Mouse (Mus musculus) hindbrain, embryonic 13.5 days (tissue): ENCODE measurements around the gene Efhc1. TPM values are rescaled to one million over a fixed set of nuclear protein-coding genes. Genes with fewer than 3 reads are reported as not detected.
"Not testable (repeated sequence)": the region's sequence is repeated elsewhere in the genome, so short reads cannot be mapped to it uniquely, and the experiment has no call there.

Source experiments
- ATAC-seq: fragments of 200-750 bp; cut with Nextera tagmentation; 2 replicates; pipeline ENCODE4 v1.8.0; 2017; ENCODE audit warnings: moderate TSS enrichment; ENCODE audit not compliant: low FRiP score
- H3K27ac ChIP-seq: fragments of 300-500 bp; sonication (generic); 2 replicates; pipeline ENCODE4 v1.5.1; 2015; ENCODE audit warnings: inconsistent platforms, mild to moderate bottlenecking, moderate library complexity
- H3K27me3 ChIP-seq: fragments of 300-500 bp; sonication (generic); 2 replicates; pipeline ENCODE4 v1.6.1; 2015; ENCODE audit warnings: mild to moderate bottlenecking, inconsistent platforms
- H3K36me3 ChIP-seq: fragments of 300-500 bp; sonication (generic); 2 replicates; pipeline ENCODE4 v1.6.1; 2015; ENCODE audit warnings: mild to moderate bottlenecking, inconsistent platforms
- H3K4me1 ChIP-seq: fragments of 300-500 bp; sonication (generic); replicated peaks from 2 replicates; pipeline ENCODE4 v1.6.1; 2015; ENCODE audit warnings: inconsistent platforms
- H3K4me2 ChIP-seq: fragments of 300-500 bp; sonication (generic); 2 replicates; pipeline ENCODE4 v1.6.1; 2015; ENCODE audit warnings: inconsistent platforms, mild to moderate bottlenecking, moderate library complexity
- H3K4me3 ChIP-seq: fragments of 300-500 bp; sonication (generic); 2 replicates; pipeline ENCODE4 v1.5.1; 2015; ENCODE audit warnings: mild to moderate bottlenecking, inconsistent platforms
- H3K9ac ChIP-seq: fragments of 300-500 bp; sonication (generic); 2 replicates; pipeline ENCODE4 v1.6.1; 2015; ENCODE audit warnings: mild to moderate bottlenecking, inconsistent platforms
- H3K9me3 ChIP-seq: fragments of 300-500 bp; sonication (generic); 2 replicates; pipeline ENCODE4 v1.6.1; 2016; ENCODE audit warnings: inconsistent platforms
- WGBS: fragments of 180-500 bp; shearing (Covaris S2); methylation state at CpG from one replicate; pipeline ENCODE4 v1.1.7; 2015; 5-methylcytosine and 5-hydroxymethylcytosine counted together
- polyA plus RNA-seq: library from polyadenylated mRNA; unstranded; fragments of >200 nt; fragmentation: Nextera tagmentation; extraction: Ambion mirVana; gene quantifications from 2 replicates; pipeline ENCODE4 v1.2.1, GENCODE M21; 2015

Efhc1 gene
- polyA plus RNA-seq, 1 experiment from 2014 or later, result 3.5 TPM

GRCm38 (mm10) chr1:20925324-20925723 is 26.1 kb upstream of the Efhc1 start:
- H3K27ac ChIP-seq, H3K4me3 ChIP-seq, H3K27me3 ChIP-seq, H3K36me3 ChIP-seq, H3K9me3 ChIP-seq, H3K9ac ChIP-seq, ATAC-seq, H3K4me2 ChIP-seq: not testable (repeated sequence)
- 86% methylated on average over 7 of the region's 7 CpGs for WGBS
- H3K4me1 ChIP-seq, result peaks cover 13% of the 10 kb centered on the region

- no peak overlapping the region for H3K4me2 ChIP-seq
- H3K36me3 ChIP-seq, result no peaks in the 10 kb centered on the region
- H3K9ac ChIP-seq, result no peak overlapping the region
- ATAC-seq, result no peak
- H3K4me3 ChIP-seq, result no peak overlapping the region
- 96% methylated on average over 4 of the region's 4 CpGs for WGBS
- no peak overlapping the region for H3K27ac ChIP-seq
- no peaks in the 10 kb centered on the region for H3K27me3 ChIP-seq
- H3K9me3 ChIP-seq, result no peaks in the 10 kb centered on the region
- H3K4me1 ChIP-seq, result peaks cover 12% of the 10 kb centered on the region
These were observed 25.5 kb upstream of the Efhc1 start for GRCm38 (mm10) chr1:20925926-20926325.

- no peak overlapping the region for H3K27ac ChIP-seq
- H3K9me3 ChIP-seq, result no peaks in the 10 kb centered on the region
- H3K27me3 ChIP-seq, result no peaks in the 10 kb centered on the region
- 86% methylated on average over 4 of the region's 4 CpGs for WGBS
- H3K9ac ChIP-seq, result no peak overlapping the region
- no peak overlapping the region for H3K4me2 ChIP-seq
- no peak for ATAC-seq
- H3K36me3 ChIP-seq, result no peaks in the 10 kb centered on the region
- H3K4me3 ChIP-seq, result no peak overlapping the region
- peaks cover 7% of the 10 kb centered on the region for H3K4me1 ChIP-seq
These were observed 25.1 kb upstream of the Efhc1 start for GRCm38 (mm10) chr1:20926376-20926775.

- Histone ChIP-seq H3K9me3 (no peaks in the 10 kb centered on the region), H3K4me3 (no peak overlapping the region), H3K27me3 (no peaks in the 10 kb centered on the region), H3K4me1 (no peaks in the 10 kb centered on the region; the same call in 1 of the 2 replicates), H3K9ac (no peak overlapping the region), H3K36me3 (no peaks in the 10 kb centered on the region), H3K4me2 (no peak overlapping the region), H3K27ac (no peak overlapping the region)
- WGBS, result 88% methylated on average over 4 of the region's 4 CpGs
- ATAC-seq, result no peak
These were observed 22.9 kb upstream of the Efhc1 start for GRCm38 (mm10) chr1:20928487-20928886.

GRCm38 (mm10) chr1:20933457-20933856 is 18.0 kb upstream of the Efhc1 start:
- WGBS, result 24% methylated on average over 7 of the region's 7 CpGs
- Histone ChIP-seq H3K27ac (no peak overlapping the region), H3K4me3 (no peak overlapping the region), H3K4me2 (no peak overlapping the region), H3K4me1 (no peaks in the 10 kb centered on the region; the same call in 1 of the 2 replicates), H3K36me3 (peaks cover 24% of the 10 kb centered on the region), H3K27me3 (no peaks in the 10 kb centered on the region), H3K9ac (no peak overlapping the region), H3K9me3 (no peaks in the 10 kb centered on the region)
- peak; percentile 82 for ATAC-seq

GRCm38 (mm10) chr1:20935106-20935505 is 16.3 kb upstream of the Efhc1 start:
- H3K4me1 ChIP-seq, result no peaks in the 10 kb centered on the region; the same call in 1 of the 2 replicates
- 82% methylated on average over 22 of the region's 22 CpGs for WGBS
- ATAC-seq, result peak; percentile 40; the same call in 1 of the 2 replicates
- no peaks in the 10 kb centered on the region for H3K9me3 ChIP-seq
- H3K4me2 ChIP-seq, result no peak overlapping the region
- no peak overlapping the region for H3K4me3 ChIP-seq
- no peaks in the 10 kb centered on the region for H3K27me3 ChIP-seq
- peaks cover 24% of the 10 kb centered on the region for H3K36me3 ChIP-seq
- no peak overlapping the region for H3K27ac ChIP-seq
- no peak overlapping the region for H3K9ac ChIP-seq

GRCm38 (mm10) chr1:20939046-20939445 is 12.4 kb upstream of the Efhc1 start:
- H3K4me1 ChIP-seq, result no peaks in the 10 kb centered on the region; the same call in 1 of the 2 replicates

GRCm38 (mm10) chr1:20940151-20940550 is 11.3 kb upstream of the Efhc1 start:
- no peak overlapping the region for H3K27ac ChIP-seq
- ATAC-seq, result no peak

More at GRCm38 (mm10) chr1:20939046-20939445, 12.4 kb upstream of the Efhc1 start:
- no peak overlapping the region for H3K4me2 ChIP-seq
- ATAC-seq, result peak; percentile 63; the same call in 1 of the 2 replicates
- no peak overlapping the region for H3K9ac ChIP-seq
- H3K27me3 ChIP-seq, result no peaks in the 10 kb centered on the region
- no peaks in the 10 kb centered on the region for H3K9me3 ChIP-seq
- H3K27ac ChIP-seq, result no peak overlapping the region
- no peak overlapping the region for H3K4me3 ChIP-seq
- WGBS, result 36% methylated on average over 3 of the region's 3 CpGs
- H3K36me3 ChIP-seq, result peaks cover 24% of the 10 kb centered on the region

GRCm38 (mm10) chr1:20941322-20941721 is 10.1 kb upstream of the Efhc1 start:
- Histone ChIP-seq H3K9ac (no peak overlapping the region), H3K36me3 (peaks cover 8% of the 10 kb centered on the region), H3K4me2 (no peak overlapping the region), H3K4me3 (no peak overlapping the region), H3K27ac (no peak overlapping the region), H3K9me3 (no peaks in the 10 kb centered on the region), H3K4me1 (no peaks in the 10 kb centered on the region), H3K27me3 (no peaks in the 10 kb centered on the region)
- no peak for ATAC-seq
- 82% methylated on average over 2 of the region's 2 CpGs for WGBS

More at GRCm38 (mm10) chr1:20940151-20940550, 11.3 kb upstream of the Efhc1 start:
- Histone ChIP-seq H3K9ac (no peak overlapping the region), H3K9me3 (no peaks in the 10 kb centered on the region), H3K4me3 (no peak overlapping the region), H3K4me2 (no peak overlapping the region), H3K27me3 (no peaks in the 10 kb centered on the region), H3K36me3 (peaks cover 15% of the 10 kb centered on the region), H3K4me1 (no peaks in the 10 kb centered on the region)
- 72% methylated on average over 16 of the region's 16 CpGs for WGBS

GRCm38 (mm10) chr1:20941857-20942256 is 9.6 kb upstream of the Efhc1 start:
- Histone ChIP-seq H3K4me3 (no peak overlapping the region), H3K27ac (no peak overlapping the region), H3K9ac (no peak overlapping the region), H3K4me2 (no peak overlapping the region), H3K9me3 (no peaks in the 10 kb centered on the region), H3K36me3 (peaks cover 2% of the 10 kb centered on the region), H3K27me3 (no peaks in the 10 kb centered on the region), H3K4me1 (no peaks in the 10 kb centered on the region)
- ATAC-seq, result no peak
- WGBS, result 84% methylated on average over 7 of the region's 7 CpGs

- no peak overlapping the region for H3K9ac ChIP-seq
- no peaks in the 10 kb centered on the region for H3K9me3 ChIP-seq
- no peak overlapping the region for H3K4me2 ChIP-seq
- H3K27me3 ChIP-seq, result no peaks in the 10 kb centered on the region
- no peak overlapping the region for H3K4me3 ChIP-seq
- no peaks in the 10 kb centered on the region for H3K4me1 ChIP-seq
- no peaks in the 10 kb centered on the region for H3K36me3 ChIP-seq
- WGBS, result 98% methylated on average over 2 of the region's 2 CpGs
- H3K27ac ChIP-seq, result no peak overlapping the region
- ATAC-seq, result no peak
These were observed 8.4 kb upstream of the Efhc1 start for GRCm38 (mm10) chr1:20943016-20943415.

GRCm38 (mm10) chr1:20951799-20952198 is 373 bp downstream of the Efhc1 start:
- Histone ChIP-seq H3K27ac (peak overlapping the region; percentile 91), H3K4me1 (peaks cover 13% of the 10 kb centered on the region), H3K4me3 (peak overlapping the region; percentile 55), H3K9me3 (no peaks in the 10 kb centered on the region), H3K9ac (peak overlapping the region; percentile 79), H3K36me3 (no peaks in the 10 kb centered on the region), H3K4me2 (peak overlapping the region; percentile 72), H3K27me3 (no peaks in the 10 kb centered on the region)
- ATAC-seq, result peak; percentile 84; the same call in 1 of the 2 replicates
- 1% methylated on average over 16 of the region's 16 CpGs for WGBS

- Histone ChIP-seq H3K27ac (no peak overlapping the region), H3K4me1 (peaks cover 13% of the 10 kb centered on the region), H3K4me3 (no peak overlapping the region), H3K27me3 (no peaks in the 10 kb centered on the region), H3K4me2 (no peak overlapping the region), H3K36me3 (no peaks in the 10 kb centered on the region), H3K9me3 (no peaks in the 10 kb centered on the region), H3K9ac (no peak overlapping the region)
- no peak for ATAC-seq
- WGBS, result 86% methylated on average over 3 of the region's 3 CpGs
These were observed 3.5 kb downstream of the Efhc1 start for GRCm38 (mm10) chr1:20954876-20955275.
